Mouse (Mus musculus): Measurements from ENCODE around the gene Olfr353.

Gene Olfr353

DNA sequence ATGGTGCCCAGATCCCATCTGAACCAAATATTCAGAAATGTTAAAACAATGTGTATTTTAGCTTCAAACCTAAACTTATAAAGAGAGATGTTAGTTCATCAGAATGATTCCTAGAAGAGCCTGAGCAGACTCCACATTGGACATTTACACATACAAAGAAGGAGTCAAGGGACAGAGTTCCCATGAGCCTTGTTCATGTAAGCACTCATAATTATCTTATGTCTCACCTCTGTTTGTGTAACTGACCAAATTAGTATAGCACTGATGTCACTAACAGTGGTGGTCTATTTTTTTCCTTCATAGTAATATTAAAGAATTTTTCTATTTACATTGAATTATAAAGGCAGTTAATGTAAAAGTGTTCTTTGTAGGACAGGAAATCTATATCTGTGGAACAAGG is at the start of gene Olfr353:
Olfr353 (minus strand) TSS at position 101 of the 400 bp plus-strand sequence.
- DNase-seq: no peak

DNA sequence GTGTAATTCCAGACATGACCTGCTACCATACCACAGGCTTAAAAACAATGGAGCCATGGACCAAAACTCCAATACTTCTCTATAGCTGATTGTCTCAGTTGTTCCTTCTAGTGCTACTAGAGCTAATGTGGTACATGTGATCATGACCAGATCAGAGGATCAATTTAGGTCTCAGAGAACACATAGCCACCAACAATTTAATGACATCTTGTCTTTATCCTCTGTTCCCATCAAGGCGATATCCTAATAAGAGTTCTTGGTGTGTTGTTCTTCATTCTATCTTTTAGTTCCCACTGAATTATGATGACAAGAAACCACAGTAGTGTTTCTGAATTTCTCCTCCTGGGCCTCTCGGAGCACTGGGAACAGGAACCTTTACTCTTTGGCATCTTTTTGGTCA is 44.1 kb upstream of the Olfr353 start, which contains the start of gene Olfr356:
Olfr356 (plus strand) TSS at position 301 of the 400 bp plus-strand sequence.
- DNase-seq: no peak

- no peak for DNase-seq
Observed at GRCm38 (mm10) chr2:36928797-36929196, 36.1 kb upstream of the Olfr353 start, which contains the start of gene Olfr355. Gene Olfr355, minus strand, starts transcription at chr2:36928897.

- no peak for DNase-seq
Observed at GRCm38 (mm10) chr2:36905380-36905779, 12.6 kb upstream of the Olfr353 start, which contains the start of gene Olfr354. Gene Olfr354, plus strand, starts transcription at chr2:36905680.

GRCm38 (mm10) chr2:36897114-36897513 is 4.4 kb upstream of the Olfr353 start:
- no peak for DNase-seq

DNA sequence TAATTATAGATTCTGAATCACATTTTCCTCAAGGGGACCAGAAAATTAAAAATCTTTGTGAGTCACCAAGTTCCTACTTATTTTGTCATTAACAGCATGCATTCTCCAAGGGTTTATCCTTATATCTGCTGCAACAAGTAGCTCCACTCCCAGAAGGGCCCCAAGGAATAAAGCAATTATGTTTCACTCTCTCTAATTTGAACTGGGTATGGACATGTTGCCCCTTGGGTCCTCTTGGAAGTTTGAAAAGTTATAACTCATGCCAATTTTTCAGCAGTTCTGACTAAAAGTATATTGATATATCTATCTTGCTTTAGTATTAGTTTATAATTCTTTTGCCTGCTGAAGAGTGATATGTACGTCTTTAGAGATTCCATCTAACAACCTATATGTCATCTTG is 24.6 kb downstream of the Olfr353 start, which contains the start of gene Olfr352:
Olfr352 (plus strand) TSS at position 301 of the 400 bp plus-strand sequence.
- no peak for DNase-seq

- DNase-seq: no peak
Observed at GRCm38 (mm10) chr2:36862560-36862959, 30.2 kb downstream of the Olfr353 start, which contains the start of gene Olfr351. Gene Olfr351, minus strand, starts transcription at chr2:36862660.

GRCm38 (mm10) chr2:36846010-36846409 is 46.7 kb downstream of the Olfr353 start, which contains the start of gene Olfr350:
Gene Olfr350, plus strand, starts transcription at chr2:36846310.
- DNase-seq: no peak

Data from lung, postnatal 10 days (tissue).